Mouse (Mus musculus) layer of hippocampus, postnatal 14 days (tissue): ENCODE data around the gene Rnaset2a. TPM values are rescaled to one million over a fixed set of nuclear protein-coding genes. Genes with fewer than 3 reads are reported as not detected.

Experiments
- total RNA-seq, 2 experiments: library from RNA; stranded (reverse); gene quantifications; 2 replicates each; pipeline ENCODE4 v1.2.3; 2021

The Rnaset2a gene
- total RNA-seq, 2 experiments from 2014 or later = 5.8 to 8.3 TPM

Other genes starting within 250 kb of the Rnaset2a start
- gene Tagap, start 222.1 kb downstream of the Rnaset2a start, total RNA-seq = 1 to 10 TPM; 3.9 to 4.7 TPM
- gene Rsph3a, start 202.5 kb downstream of the Rnaset2a start, total RNA-seq = 10 to 100 TPM; 37.3 to 41.0 TPM
- under 1 TPM in 1 of 2 experiments, not detected in 1; 0.24 TPM for gene Gm49673, start 309 bp downstream of the Rnaset2a start, total RNA-seq
- 10 to 100 TPM; 16.0 to 16.3 TPM for gene Fgfr1op, start 17.4 kb upstream of the Rnaset2a start, total RNA-seq
- gene Ccr6, start 87.9 kb upstream of the Rnaset2a start, total RNA-seq = not detected
- gene Mpc1, start 134.8 kb upstream of the Rnaset2a start, total RNA-seq = 100 to 1,000 TPM; 165 to 175 TPM
- gene Sft2d1, start 163.0 kb upstream of the Rnaset2a start, total RNA-seq = 10 to 100 TPM; 55.7 to 58.9 TPM
- gene Prr18, start 189.4 kb upstream of the Rnaset2a start, total RNA-seq = 10 to 100 TPM; 12.2 to 13.6 TPM
- under 1 TPM; 0.64 to 0.88 TPM for gene T2, start 207.9 kb upstream of the Rnaset2a start, total RNA-seq